ENCODE assay signal across 8 mouse cellular contexts in the genomic region with DNA sequence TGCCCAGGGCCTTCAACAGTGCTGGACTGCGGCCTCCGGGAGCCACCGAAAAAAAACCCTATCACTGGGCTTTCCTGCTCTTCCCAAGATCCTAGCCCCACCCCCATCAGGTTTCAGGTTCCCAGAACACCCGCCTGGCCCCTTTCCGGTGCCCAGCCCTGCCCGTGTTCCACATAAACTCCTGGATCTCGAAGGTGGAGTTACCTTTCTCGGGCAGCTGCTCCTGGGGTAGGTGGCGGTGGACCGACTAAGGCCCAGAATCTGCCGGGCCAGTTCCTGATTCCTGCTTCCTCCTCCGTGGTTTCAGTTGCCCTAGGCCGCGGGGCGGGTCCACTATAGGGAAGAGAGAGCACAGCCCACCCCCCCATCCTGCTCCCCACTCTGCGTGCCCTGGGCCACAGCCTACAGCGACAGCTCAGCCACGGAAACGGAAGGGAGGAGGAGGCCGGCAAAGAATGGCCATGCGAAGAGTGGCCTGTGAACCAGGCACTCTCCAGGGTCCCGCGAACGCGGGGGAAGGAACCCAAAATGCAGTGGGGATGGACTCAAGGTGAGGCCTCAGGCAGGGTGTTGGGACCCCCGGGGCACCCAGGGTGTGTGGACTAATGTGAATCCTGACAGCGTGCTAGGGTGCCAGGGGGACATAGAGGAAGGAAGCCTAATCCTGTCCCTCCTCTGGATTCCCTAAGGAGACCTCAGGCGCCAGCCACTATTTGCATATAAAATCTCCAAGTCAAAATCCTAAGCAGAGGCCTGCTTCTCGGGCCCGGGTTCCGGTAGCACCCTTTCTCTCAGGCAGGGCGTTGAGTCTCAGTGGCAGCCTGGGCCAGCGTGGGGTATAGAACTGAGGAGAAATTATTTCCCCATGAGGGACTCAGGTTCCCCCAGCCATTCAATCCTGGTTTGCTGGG. TPM values are rescaled to one million over a fixed set of nuclear protein-coding genes. Genes with fewer than 3 reads are reported as not detected.
DNase-seq lines count a peak whose midpoint lies in the region; ATAC-seq and TF ChIP-seq lines count a peak whose summit lies in the region.

Gene Fes (minus strand): TSS at position 314 of the 911 bp plus-strand sequence.

- H3K27me3 ChIP-seq in embryonic facial prominence, embryonic 13.5 days: no peaks in the 10 kb centered on the region
- 0 out of 2 replicates have a peak, but pooled peaks cover 3% of the 10 kb centered on the region for H3K27me3 ChIP-seq in heart, embryonic 11.5 days (ENCODE audit: control insufficient read depth, insufficient read depth, low read length)
- H3K27me3 ChIP-seq in kidney, embryonic 14.5 days (ENCODE audit: control insufficient read depth, insufficient read depth, low read length): no peaks in the 10 kb centered on the region
- no peaks in the 10 kb centered on the region for H3K27me3 ChIP-seq in lung, postnatal 0 days (replicated peaks; ENCODE audit: insufficient read depth, low read length)

- peak; percentile 22 for DNase-seq in cerebellum, adult 11-12 months
- no peak for DNase-seq in cerebellum, adult 11 months
- peak; percentile 79 for DNase-seq in lung, postnatal 0 days (ENCODE audit: low spot score)
- DNase-seq in retina, embryonic 14.5 days (ENCODE audit: low spot score): peak; percentile 57
- no peak for DNase-seq in thymus, postnatal 14 days

- WGBS in embryonic facial prominence, embryonic 13.5 days: 8% methylated on average over 33 of the region's 33 CpGs
- WGBS in heart, embryonic 11.5 days (ENCODE audit: insufficient replicate concordance): 6% methylated on average over 33 of the region's 33 CpGs
- WGBS in kidney, embryonic 14.5 days: 7% methylated on average over 33 of the region's 33 CpGs
- 15% methylated on average over 33 of the region's 33 CpGs for WGBS in lung, postnatal 0 days

- peaks cover 39% of the 10 kb centered on the region for H3K36me3 ChIP-seq in embryonic facial prominence, embryonic 13.5 days
- peaks cover 16% of the 10 kb centered on the region for H3K36me3 ChIP-seq in heart, embryonic 11.5 days (ENCODE audit: control insufficient read depth, insufficient read depth, low read length)
- peaks cover 33% of the 10 kb centered on the region for H3K36me3 ChIP-seq in kidney, embryonic 14.5 days (ENCODE audit: control insufficient read depth, insufficient read depth, low read length)
- peaks cover 26% of the 10 kb centered on the region for H3K36me3 ChIP-seq in lung, postnatal 0 days (ENCODE audit: insufficient read depth, low read length)

- H3K27ac ChIP-seq in embryonic facial prominence, embryonic 13.5 days: peak within 1 kb of the TSS; percentile 79
- peak within 1 kb of the TSS; percentile 76 for H3K27ac ChIP-seq in heart, embryonic 11.5 days (ENCODE audit: low read depth, low read length)
- H3K27ac ChIP-seq in kidney, embryonic 14.5 days (ENCODE audit: low read depth, low read length): peak within 1 kb of the TSS; percentile 75
- H3K27ac ChIP-seq in lung, postnatal 0 days (ENCODE audit: low read length): peak within 1 kb of the TSS; percentile 90

- H3K4me3 ChIP-seq in embryonic facial prominence, embryonic 13.5 days: peak within 1 kb of the TSS; percentile 37
- H3K4me3 ChIP-seq in heart, embryonic 11.5 days (ENCODE audit: low read depth, low read length): peak within 1 kb of the TSS; percentile 43
- H3K4me3 ChIP-seq in kidney, embryonic 14.5 days (ENCODE audit: low read length): peak within 1 kb of the TSS; percentile 30
- peak within 1 kb of the TSS; percentile 36 for H3K4me3 ChIP-seq in lung, postnatal 0 days (ENCODE audit: low read depth, low read length)

- peak; percentile 41; the same call in 1 of the 2 replicates for TF ChIP-seq EP300 in lung, postnatal 0 days (IDR thresholded peaks at IDR 0.05)

- H3K9me3 ChIP-seq in embryonic facial prominence, embryonic 13.5 days: no peaks in the 10 kb centered on the region
- H3K9me3 ChIP-seq in heart, embryonic 11.5 days (replicated peaks; ENCODE audit: control insufficient read depth, low read length): no peaks in the 10 kb centered on the region
- no peaks in the 10 kb centered on the region for H3K9me3 ChIP-seq in kidney, embryonic 14.5 days (ENCODE audit: control insufficient read depth, low read length)
- no peaks in the 10 kb centered on the region for H3K9me3 ChIP-seq in lung, postnatal 0 days (ENCODE audit: low read length)

- H3K4me2 ChIP-seq in embryonic facial prominence, embryonic 13.5 days: peak within 1 kb of the TSS; percentile 64
- H3K4me2 ChIP-seq in heart, embryonic 11.5 days: peak within 1 kb of the TSS; percentile 74
- peak within 1 kb of the TSS; percentile 59 for H3K4me2 ChIP-seq in kidney, embryonic 14.5 days (replicated peaks; ENCODE audit: low read depth, low read length)
- H3K4me2 ChIP-seq in lung, postnatal 0 days (replicated peaks; ENCODE audit: low read depth, low read length): peak within 1 kb of the TSS; percentile 58

- no peak for TF ChIP-seq CTCF in lung, postnatal 0 days (IDR thresholded peaks at IDR 0.05)

- ATAC-seq in embryonic facial prominence, embryonic 13.5 days (ENCODE audit: insufficient number of reproducible peaks, insufficient read depth, low FRiP score, low TSS enrichment, low read depth): peak; percentile 39; the same call in 1 of the 2 replicates
- ATAC-seq in heart, embryonic 11.5 days (replicated peaks; ENCODE audit: insufficient number of reproducible peaks, low FRiP score, low TSS enrichment): peak; percentile 46
- ATAC-seq in kidney, embryonic 14.5 days (ENCODE audit: low FRiP score, low TSS enrichment): peak; percentile 61
- ATAC-seq in lung, postnatal 0 days: peak; percentile 75

- peaks cover 29% of the 10 kb centered on the region for H3K4me1 ChIP-seq in embryonic facial prominence, embryonic 13.5 days
- peaks cover 24% of the 10 kb centered on the region for H3K4me1 ChIP-seq in heart, embryonic 11.5 days (ENCODE audit: control insufficient read depth, insufficient read depth, low read length)
- H3K4me1 ChIP-seq in kidney, embryonic 14.5 days (ENCODE audit: control insufficient read depth, insufficient read depth, low read length): peaks cover 7% of the 10 kb centered on the region; the same call in 1 of the 2 replicates
- no peaks in the 10 kb centered on the region; the same call in 1 of the 2 replicates for H3K4me1 ChIP-seq in lung, postnatal 0 days (ENCODE audit: insufficient read depth, low read depth, low read length)

- H3K9ac ChIP-seq in embryonic facial prominence, embryonic 13.5 days: peak within 1 kb of the TSS; percentile 71
- peak within 1 kb of the TSS; percentile 79 for H3K9ac ChIP-seq in heart, embryonic 11.5 days (ENCODE audit: low read depth, low read length)
- H3K9ac ChIP-seq in kidney, embryonic 14.5 days (ENCODE audit: low read depth, low read length): peak within 1 kb of the TSS; percentile 66
- peak within 1 kb of the TSS; percentile 54 for H3K9ac ChIP-seq in lung, postnatal 0 days (replicated peaks; ENCODE audit: low read depth)

RNA-seq across cellular contexts. Expression of gene Fes, which starts in this region (rescaled TPM):
- 12.8 and 13.8 TPM in 2 replicates for polyA plus RNA-seq in embryonic facial prominence, embryonic 13.5 days (2015; fragmentation: Nextera tagmentation; extraction: Ambion mirVana)
- polyA plus RNA-seq in heart, embryonic 11.5 days (2014; fragmentation: Nextera tagmentation; extraction: Ambion mirVana): 4.7 and 7.1 TPM in 2 replicates
- 10.7 and 11.4 TPM in 2 replicates for polyA plus RNA-seq in kidney, embryonic 14.5 days (2014; fragmentation: Nextera tagmentation; extraction: Ambion mirVana)
- 23.5 and 26.4 TPM in 2 replicates for polyA plus RNA-seq in lung, postnatal 0 days (2015; fragmentation: Nextera tagmentation; extraction: Ambion mirVana)

Comparison
In these comparisons a context has a peak if more than half of its experiments do, and no peak if none do; other contexts are left out.
1. DNase-seq: peak in cerebellum, adult 11-12 months (single experiment), lung, postnatal 0 days (single experiment) and retina, embryonic 14.5 days (single experiment); none in cerebellum, adult 11 months (single experiment) and thymus, postnatal 14 days (single experiment).
2. Peak in every context shown above with its lines, with median percentiles within 50 percentile points of each other: ATAC-seq, H3K27ac ChIP-seq, H3K4me2 ChIP-seq, H3K4me3 ChIP-seq and H3K9ac ChIP-seq.